Mouse (Mus musculus): ENCODE measurements at regions not wholly inside any gene's neighbourhood (a gene's known extent, or its start where the extent isn't known, plus 50 kb on each side); places are given as distances from the start of the nearest gene placed in this dataset.

GRCm38 (mm10) chr16:74664337-74664736 is 252.7 kb upstream of the Robo2 start:
- DNase-seq (ENCODE audit: low spot score) (no peak), ATAC-seq (replicated peaks; ENCODE audit: low FRiP score) (no peak)
- no peaks in the 10 kb centered on the region for H3K27me3 ChIP-seq (ENCODE audit: control insufficient read depth, insufficient read depth, low read length)
- no peak overlapping the region for H3K9ac ChIP-seq (ENCODE audit: low read length)
- H3K4me3 ChIP-seq (ENCODE audit: low read depth, low read length): no peak overlapping the region
- WGBS: 69% methylated on average over 1 of the region's 1 CpGs
- no peaks in the 10 kb centered on the region for H3K4me1 ChIP-seq (replicated peaks; ENCODE audit: control insufficient read depth, insufficient read depth, low read length)
- no peaks in the 10 kb centered on the region for H3K9me3 ChIP-seq (ENCODE audit: control insufficient read depth, low read length)
- no peak overlapping the region for H3K27ac ChIP-seq (ENCODE audit: low read depth, low read length)
- no peak overlapping the region for H3K4me2 ChIP-seq (ENCODE audit: low read depth, low read length, severe bottlenecking)
- H3K36me3 ChIP-seq (ENCODE audit: control insufficient read depth, insufficient read depth, low read length): no peaks in the 10 kb centered on the region

GRCm38 (mm10) chr16:74651244-74651643 is 239.6 kb upstream of the Robo2 start:
- H3K4me3 ChIP-seq (ENCODE audit: low read depth, low read length): no peak overlapping the region
- H3K9ac ChIP-seq (ENCODE audit: low read length): no peak overlapping the region
- no peaks in the 10 kb centered on the region for H3K9me3 ChIP-seq (ENCODE audit: control insufficient read depth, low read length)
- H3K4me2 ChIP-seq (ENCODE audit: low read depth, low read length, severe bottlenecking): no peak overlapping the region
- WGBS: 73% methylated on average over 3 of the region's 3 CpGs
- DNase-seq (ENCODE audit: low spot score) (no peak), ATAC-seq (replicated peaks; ENCODE audit: low FRiP score) (no peak)
- H3K4me1 ChIP-seq (replicated peaks; ENCODE audit: control insufficient read depth, insufficient read depth, low read length): no peaks in the 10 kb centered on the region
- H3K27me3 ChIP-seq (ENCODE audit: control insufficient read depth, insufficient read depth, low read length): no peaks in the 10 kb centered on the region
- H3K27ac ChIP-seq (ENCODE audit: low read depth, low read length): no peak overlapping the region
- no peaks in the 10 kb centered on the region for H3K36me3 ChIP-seq (ENCODE audit: control insufficient read depth, insufficient read depth, low read length)

- no peaks in the 10 kb centered on the region for H3K27me3 ChIP-seq (ENCODE audit: control insufficient read depth, insufficient read depth, low read length)
- H3K27ac ChIP-seq (ENCODE audit: low read depth, low read length): no peak overlapping the region
- WGBS: 88% methylated on average over 2 of the region's 2 CpGs
- no peak for ATAC-seq (replicated peaks; ENCODE audit: low FRiP score)
- no peaks in the 10 kb centered on the region for H3K36me3 ChIP-seq (ENCODE audit: control insufficient read depth, insufficient read depth, low read length)
- H3K4me2 ChIP-seq (ENCODE audit: low read depth, low read length, severe bottlenecking): no peak overlapping the region
- no peaks in the 10 kb centered on the region for H3K9me3 ChIP-seq (ENCODE audit: control insufficient read depth, low read length)
- H3K9ac ChIP-seq (ENCODE audit: low read length): no peak overlapping the region
- peaks cover 6% of the 10 kb centered on the region; the same call in 1 of the 2 replicates for H3K4me1 ChIP-seq (replicated peaks; ENCODE audit: control insufficient read depth, insufficient read depth, low read length)
- no peak for DNase-seq (ENCODE audit: low spot score)
- H3K4me3 ChIP-seq (ENCODE audit: low read depth, low read length): no peak overlapping the region
Measured at GRCm38 (mm10) chr16:74649207-74649606, 237.6 kb upstream of the Robo2 start.

GRCm38 (mm10) chr16:74648384-74648783 is 236.8 kb upstream of the Robo2 start:
- H3K36me3 ChIP-seq (ENCODE audit: control insufficient read depth, insufficient read depth, low read length): no peaks in the 10 kb centered on the region
- H3K27me3 ChIP-seq (ENCODE audit: control insufficient read depth, insufficient read depth, low read length): no peaks in the 10 kb centered on the region
- DNase-seq (ENCODE audit: low spot score) (no peak), ATAC-seq (replicated peaks; ENCODE audit: low FRiP score) (no peak)
- H3K27ac ChIP-seq (ENCODE audit: low read depth, low read length): no peak overlapping the region
- H3K9me3 ChIP-seq (ENCODE audit: control insufficient read depth, low read length): no peaks in the 10 kb centered on the region
- H3K9ac ChIP-seq (ENCODE audit: low read length): no peak overlapping the region
- no peak overlapping the region for H3K4me3 ChIP-seq (ENCODE audit: low read depth, low read length)
- H3K4me2 ChIP-seq (ENCODE audit: low read depth, low read length, severe bottlenecking): no peak overlapping the region
- peaks cover 6% of the 10 kb centered on the region; the same call in 1 of the 2 replicates for H3K4me1 ChIP-seq (replicated peaks; ENCODE audit: control insufficient read depth, insufficient read depth, low read length)

GRCm38 (mm10) chr16:74644750-74645366 is 233.2 kb upstream of the Robo2 start:
- 18% methylated on average over 10 of the region's 10 CpGs for WGBS
- Histone ChIP-seq H3K9me3 (ENCODE audit: control insufficient read depth, low read length) (no peaks in the 10 kb centered on the region), H3K4me1 (replicated peaks; ENCODE audit: control insufficient read depth, insufficient read depth, low read length) (peaks cover 6% of the 10 kb centered on the region; the same call in 1 of the 2 replicates), H3K27me3 (ENCODE audit: control insufficient read depth, insufficient read depth, low read length) (no peaks in the 10 kb centered on the region), H3K4me3 (ENCODE audit: low read depth, low read length) (no peak overlapping the region), H3K27ac (ENCODE audit: low read depth, low read length) (no peak overlapping the region), H3K36me3 (ENCODE audit: control insufficient read depth, insufficient read depth, low read length) (no peaks in the 10 kb centered on the region), H3K9ac (ENCODE audit: low read length) (no peak overlapping the region), H3K4me2 (ENCODE audit: low read depth, low read length, severe bottlenecking) (no peak overlapping the region)
- DNase-seq (ENCODE audit: low spot score): no peak
- ATAC-seq (replicated peaks; ENCODE audit: low FRiP score): peak; percentile 66

- ATAC-seq (replicated peaks; ENCODE audit: low FRiP score): no peak
- no peaks in the 10 kb centered on the region for H3K27me3 ChIP-seq (ENCODE audit: control insufficient read depth, insufficient read depth, low read length)
- no peak overlapping the region for H3K4me3 ChIP-seq (ENCODE audit: low read depth, low read length)
- H3K27ac ChIP-seq (ENCODE audit: low read depth, low read length): no peak overlapping the region
- H3K36me3 ChIP-seq (ENCODE audit: control insufficient read depth, insufficient read depth, low read length): no peaks in the 10 kb centered on the region
- peaks cover 2% of the 10 kb centered on the region; the same call in 1 of the 2 replicates for H3K4me1 ChIP-seq (replicated peaks; ENCODE audit: control insufficient read depth, insufficient read depth, low read length)
- 93% methylated on average over 7 of the region's 7 CpGs for WGBS
- no peak overlapping the region for H3K4me2 ChIP-seq (ENCODE audit: low read depth, low read length, severe bottlenecking)
- H3K9ac ChIP-seq (ENCODE audit: low read length): no peak overlapping the region
- DNase-seq (ENCODE audit: low spot score): no peak
- H3K9me3 ChIP-seq (ENCODE audit: control insufficient read depth, low read length): no peaks in the 10 kb centered on the region
Measured at GRCm38 (mm10) chr16:74639805-74640204, 228.2 kb upstream of the Robo2 start.

GRCm38 (mm10) chr16:74637638-74638037 is 226.0 kb upstream of the Robo2 start:
- no peak overlapping the region for H3K4me3 ChIP-seq (ENCODE audit: low read depth, low read length)
- H3K27me3 ChIP-seq (ENCODE audit: control insufficient read depth, insufficient read depth, low read length): no peaks in the 10 kb centered on the region
- H3K4me2 ChIP-seq (ENCODE audit: low read depth, low read length, severe bottlenecking): no peak overlapping the region
- no peak overlapping the region for H3K9ac ChIP-seq (ENCODE audit: low read length)
- ATAC-seq (replicated peaks; ENCODE audit: low FRiP score): no peak
- no peak for DNase-seq (ENCODE audit: low spot score)
- H3K36me3 ChIP-seq (ENCODE audit: control insufficient read depth, insufficient read depth, low read length): no peaks in the 10 kb centered on the region
- H3K4me1 ChIP-seq (replicated peaks; ENCODE audit: control insufficient read depth, insufficient read depth, low read length): no peaks in the 10 kb centered on the region
- WGBS: 76% methylated on average over 5 of the region's 5 CpGs
- no peak overlapping the region for H3K27ac ChIP-seq (ENCODE audit: low read depth, low read length)
- no peaks in the 10 kb centered on the region for H3K9me3 ChIP-seq (ENCODE audit: control insufficient read depth, low read length)

- 84% methylated on average over 2 of the region's 2 CpGs for WGBS
- no peak overlapping the region for H3K27ac ChIP-seq (ENCODE audit: low read depth, low read length)
Measured at GRCm38 (mm10) chr16:74625783-74626182, 214.2 kb upstream of the Robo2 start.

GRCm38 (mm10) chr16:74612072-74612471 is 200.4 kb upstream of the Robo2 start:
- 57% methylated on average over 4 of the region's 4 CpGs for WGBS
- no peak overlapping the region for H3K4me3 ChIP-seq (ENCODE audit: low read depth, low read length)
- no peak overlapping the region for H3K27ac ChIP-seq (ENCODE audit: low read depth, low read length)
- DNase-seq (ENCODE audit: low spot score): no peak
- H3K9ac ChIP-seq (ENCODE audit: low read length): no peak overlapping the region
- no peaks in the 10 kb centered on the region for H3K9me3 ChIP-seq (ENCODE audit: control insufficient read depth, low read length)
- H3K4me1 ChIP-seq (replicated peaks; ENCODE audit: control insufficient read depth, insufficient read depth, low read length): no peaks in the 10 kb centered on the region
- H3K36me3 ChIP-seq (ENCODE audit: control insufficient read depth, insufficient read depth, low read length): no peaks in the 10 kb centered on the region
- no peak for ATAC-seq (replicated peaks; ENCODE audit: low FRiP score)
- no peaks in the 10 kb centered on the region for H3K27me3 ChIP-seq (ENCODE audit: control insufficient read depth, insufficient read depth, low read length)
- H3K4me2 ChIP-seq (ENCODE audit: low read depth, low read length, severe bottlenecking): no peak overlapping the region

More at GRCm38 (mm10) chr16:74625783-74626182, 214.2 kb upstream of the Robo2 start:
- no peak overlapping the region for H3K9ac ChIP-seq (ENCODE audit: low read length)
- H3K27me3 ChIP-seq (ENCODE audit: control insufficient read depth, insufficient read depth, low read length): no peaks in the 10 kb centered on the region
- H3K4me2 ChIP-seq (ENCODE audit: low read depth, low read length, severe bottlenecking): no peak overlapping the region
- no peaks in the 10 kb centered on the region for H3K9me3 ChIP-seq (ENCODE audit: control insufficient read depth, low read length)
- no peak overlapping the region for H3K4me3 ChIP-seq (ENCODE audit: low read depth, low read length)
- ATAC-seq (replicated peaks; ENCODE audit: low FRiP score) (no peak), DNase-seq (ENCODE audit: low spot score) (no peak)
- no peaks in the 10 kb centered on the region for H3K4me1 ChIP-seq (replicated peaks; ENCODE audit: control insufficient read depth, insufficient read depth, low read length)
- H3K36me3 ChIP-seq (ENCODE audit: control insufficient read depth, insufficient read depth, low read length): no peaks in the 10 kb centered on the region
